Mouse (Mus musculus) spleen, adult 2 months (tissue): ENCODE data around the gene Fcrl5.

ENCODE experiments used
- CTCF ChIP-seq: fragments of 200-500 bp; IDR thresholded peaks from 2 replicates; pipeline ENCODE4 v1.5.1; 2011; ENCODE audit warnings: mild to moderate bottlenecking, inconsistent platforms; ENCODE audit not compliant: insufficient read depth, insufficient read length, insufficient replicate concordance; ENCODE audit errors: extremely low read depth
- POLR2A ChIP-seq: fragments of 200-500 bp; IDR thresholded peaks from 2 replicates; pipeline ENCODE4 v1.6.1; 2011; ENCODE audit warnings: low read depth, low read length, inconsistent platforms

DNA sequence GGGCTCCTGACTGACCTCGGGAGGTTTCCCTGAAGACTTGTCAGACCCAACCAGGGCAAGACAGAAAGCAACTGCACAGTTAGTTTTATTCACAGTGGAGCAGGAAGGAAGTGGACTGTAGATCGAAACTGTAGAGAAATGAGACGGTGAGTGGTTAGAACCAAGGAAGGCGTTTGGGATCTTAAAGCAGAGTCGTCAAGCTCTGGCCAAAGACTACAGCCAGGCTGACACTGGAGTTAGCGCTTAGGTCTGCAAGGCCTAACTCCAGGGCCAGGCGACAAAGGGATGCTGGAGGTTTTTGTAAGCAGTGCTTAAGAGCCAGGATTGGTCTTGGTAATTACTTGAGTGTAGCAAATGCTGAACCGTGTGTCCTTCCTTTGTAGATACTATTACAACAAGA, 93.3 kb downstream of the Fcrl5 start:
- TF ChIP-seq CTCF (no peak), POLR2A (no peak)
